Mouse (Mus musculus) neural tube, embryonic 15.5 days (tissue): ENCODE measurements around the gene Ranbp10. TPM values are rescaled to one million over a fixed set of nuclear protein-coding genes. Genes with fewer than 3 reads are reported as not detected.

Source experiments
- ATAC-seq: fragments of 200-750 bp; cut with Nextera tagmentation; 2 replicates; pipeline ENCODE4 v1.8.0; 2017; ENCODE audit warnings: mild to moderate bottlenecking, moderate TSS enrichment, moderate library complexity; ENCODE audit not compliant: low FRiP score
- H3K27ac ChIP-seq: fragments of 300-500 bp; sonication (generic); replicated peaks from 2 replicates; pipeline ENCODE4 v1.5.1; 2015; ENCODE audit warnings: mild to moderate bottlenecking, inconsistent platforms
- H3K27me3 ChIP-seq: fragments of 300-500 bp; sonication (generic); replicated peaks from 2 replicates; pipeline ENCODE4 v1.6.1; 2015; ENCODE audit warnings: inconsistent platforms
- H3K36me3 ChIP-seq: fragments of 300-500 bp; sonication (generic); 2 replicates; pipeline ENCODE4 v1.6.1; 2015; ENCODE audit warnings: inconsistent platforms
- H3K4me1 ChIP-seq: fragments of 300-500 bp; sonication (generic); 2 replicates; pipeline ENCODE4 v1.6.1; 2015; ENCODE audit warnings: inconsistent platforms
- H3K4me2 ChIP-seq: fragments of 300-500 bp; sonication (generic); 2 replicates; pipeline ENCODE4 v1.6.1; 2015; ENCODE audit warnings: inconsistent platforms, mild to moderate bottlenecking, moderate library complexity
- H3K4me3 ChIP-seq: fragments of 300-500 bp; sonication (generic); replicated peaks from 2 replicates; pipeline ENCODE4 v1.5.1; 2015; ENCODE audit warnings: mild to moderate bottlenecking, inconsistent platforms
- H3K9ac ChIP-seq: fragments of 300-500 bp; sonication (generic); replicated peaks from 2 replicates; pipeline ENCODE4 v1.6.1; 2015; ENCODE audit warnings: mild to moderate bottlenecking, inconsistent platforms
- H3K9me3 ChIP-seq: fragments of 300-500 bp; sonication (generic); replicated peaks from 2 replicates; pipeline ENCODE4 v1.6.1; 2016; ENCODE audit warnings: inconsistent platforms
- WGBS: fragments of 180-500 bp; shearing (Covaris S2); methylation state at CpG from one replicate; pipeline ENCODE4 v1.1.7; 2015; ENCODE audit warnings: mixed read lengths; 5-methylcytosine and 5-hydroxymethylcytosine counted together
- polyA plus RNA-seq: library from polyadenylated mRNA; unstranded; fragments of >200 nt; fragmentation: Nextera tagmentation; extraction: Ambion mirVana; gene quantifications from 2 replicates; pipeline ENCODE4 v1.2.1, GENCODE M21; 2015

Ranbp10 gene
- polyA plus RNA-seq, 1 experiment from 2014 or later, result 10.4 TPM

GRCm38 (mm10) chr8:105805346-105805745 lies 21.8 kb downstream of the Ranbp10 start:
- H3K9ac ChIP-seq, result no peak overlapping the region
- H3K27ac ChIP-seq, result peak overlapping the region; percentile 2; the same call in 1 of the 2 replicates
- H3K4me1 ChIP-seq, result peaks cover 17% of the 10 kb centered on the region
- no peaks in the 10 kb centered on the region for H3K27me3 ChIP-seq
- H3K9me3 ChIP-seq, result no peaks in the 10 kb centered on the region
- no peak overlapping the region for H3K4me3 ChIP-seq
- 54% methylated on average over 3 of the region's 3 CpGs for WGBS
- no peak overlapping the region for H3K4me2 ChIP-seq
- H3K36me3 ChIP-seq, result peaks cover 14% of the 10 kb centered on the region
- ATAC-seq, result no peak

GRCm38 (mm10) chr8:105804797-105805196 lies 22.4 kb downstream of the Ranbp10 start:
- Histone ChIP-seq H3K4me1 (peaks cover 17% of the 10 kb centered on the region), H3K4me2 (no peak overlapping the region), H3K27me3 (no peaks in the 10 kb centered on the region), H3K9ac (no peak overlapping the region), H3K27ac (no peak overlapping the region), H3K36me3 (peaks cover 14% of the 10 kb centered on the region), H3K9me3 (no peaks in the 10 kb centered on the region), H3K4me3 (no peak overlapping the region)
- ATAC-seq, result no peak
- WGBS, result 94% methylated on average over 7 of the region's 7 CpGs

GRCm38 (mm10) chr8:105801153-105801904 lies 25.8 kb downstream of the Ranbp10 start:
- no peaks in the 10 kb centered on the region for H3K9me3 ChIP-seq
- ATAC-seq, result no peak
- H3K9ac ChIP-seq, result no peak overlapping the region
- H3K27ac ChIP-seq, result no peak overlapping the region
- H3K4me3 ChIP-seq, result no peak overlapping the region
- WGBS, result 90% methylated on average over 6 of the region's 6 CpGs
- H3K4me2 ChIP-seq, result no peak overlapping the region
- H3K4me1 ChIP-seq, result peaks cover 15% of the 10 kb centered on the region
- H3K27me3 ChIP-seq, result no peaks in the 10 kb centered on the region
- peaks cover 12% of the 10 kb centered on the region for H3K36me3 ChIP-seq

GRCm38 (mm10) chr8:105799091-105799812 lies 27.9 kb downstream of the Ranbp10 start:
- H3K36me3 ChIP-seq, result 0 out of 2 replicates have a peak, but pooled peaks cover 2% of the 10 kb centered on the region
- H3K9me3 ChIP-seq, result no peaks in the 10 kb centered on the region
- ATAC-seq, result no peak; the same call in 1 of the 2 replicates
- H3K9ac ChIP-seq, result no peak overlapping the region
- 55% methylated on average over 8 of the region's 8 CpGs for WGBS
- no peaks in the 10 kb centered on the region for H3K27me3 ChIP-seq
- no peak overlapping the region for H3K4me2 ChIP-seq
- peaks cover 8% of the 10 kb centered on the region for H3K4me1 ChIP-seq
- H3K27ac ChIP-seq, result no peak overlapping the region
- H3K4me3 ChIP-seq, result no peak overlapping the region

GRCm38 (mm10) chr8:105798408-105798807 lies 28.7 kb downstream of the Ranbp10 start:
- Histone ChIP-seq H3K27me3 (no peaks in the 10 kb centered on the region), H3K9me3 (no peaks in the 10 kb centered on the region), H3K4me3 (no peak overlapping the region), H3K4me1 (peaks cover 8% of the 10 kb centered on the region), H3K36me3 (0 out of 2 replicates have a peak, but pooled peaks cover 2% of the 10 kb centered on the region), H3K27ac (no peak overlapping the region), H3K4me2 (no peak overlapping the region), H3K9ac (no peak overlapping the region)
- ATAC-seq, result no peak
- 94% methylated on average over 5 of the region's 5 CpGs for WGBS

- no peak overlapping the region for H3K9ac ChIP-seq
- ATAC-seq, result no peak
- H3K27me3 ChIP-seq, result no peaks in the 10 kb centered on the region
- no peaks in the 10 kb centered on the region for H3K36me3 ChIP-seq
- no peak overlapping the region for H3K4me2 ChIP-seq
- H3K4me1 ChIP-seq, result peaks cover 8% of the 10 kb centered on the region
- H3K4me3 ChIP-seq, result no peak overlapping the region
- H3K9me3 ChIP-seq, result no peaks in the 10 kb centered on the region
- WGBS, result 91% methylated on average over 1 of the region's 1 CpGs
- no peak overlapping the region for H3K27ac ChIP-seq
These were observed 31.4 kb downstream of the Ranbp10 start for GRCm38 (mm10) chr8:105795785-105796184.

GRCm38 (mm10) chr8:105794009-105794598 lies 33.0 kb downstream of the Ranbp10 start:
- no peak overlapping the region for H3K27ac ChIP-seq
- peaks cover 7% of the 10 kb centered on the region for H3K4me1 ChIP-seq
- 83% methylated on average over 3 of the region's 3 CpGs for WGBS
- no peak for ATAC-seq
- no peak overlapping the region for H3K4me3 ChIP-seq
- H3K27me3 ChIP-seq, result no peaks in the 10 kb centered on the region
- H3K4me2 ChIP-seq, result no peak overlapping the region
- no peaks in the 10 kb centered on the region for H3K9me3 ChIP-seq
- no peaks in the 10 kb centered on the region for H3K36me3 ChIP-seq
- no peak overlapping the region for H3K9ac ChIP-seq

GRCm38 (mm10) chr8:105793331-105793730 lies 33.8 kb downstream of the Ranbp10 start:
- WGBS, result 90% methylated on average over 1 of the region's 1 CpGs
- 0 out of 2 replicates have a peak, but pooled peaks cover 4% of the 10 kb centered on the region for H3K4me1 ChIP-seq
- H3K4me2 ChIP-seq, result no peak overlapping the region
- H3K4me3 ChIP-seq, result no peak overlapping the region
- ATAC-seq, result no peak
- H3K27me3 ChIP-seq, result no peaks in the 10 kb centered on the region
- H3K9me3 ChIP-seq, result no peaks in the 10 kb centered on the region
- no peaks in the 10 kb centered on the region for H3K36me3 ChIP-seq
- H3K9ac ChIP-seq, result no peak overlapping the region
- H3K27ac ChIP-seq, result no peak overlapping the region

- Histone ChIP-seq H3K36me3 (peaks cover 22% of the 10 kb centered on the region), H3K4me1 (0 out of 2 replicates have a peak, but pooled peaks cover 4% of the 10 kb centered on the region), H3K9ac (no peak overlapping the region), H3K4me3 (no peak overlapping the region), H3K27me3 (no peaks in the 10 kb centered on the region), H3K9me3 (no peaks in the 10 kb centered on the region), H3K4me2 (no peak overlapping the region), H3K27ac (no peak overlapping the region)
- ATAC-seq, result no peak
These were observed 37.5 kb downstream of the Ranbp10 start for GRCm38 (mm10) chr8:105789626-105790025.

- peaks cover 23% of the 10 kb centered on the region for H3K36me3 ChIP-seq
- H3K4me2 ChIP-seq, result no peak overlapping the region
- H3K27me3 ChIP-seq, result no peaks in the 10 kb centered on the region
- no peak overlapping the region for H3K9ac ChIP-seq
- H3K4me1 ChIP-seq, result 0 out of 2 replicates have a peak, but pooled peaks cover 4% of the 10 kb centered on the region
- no peak for ATAC-seq
- no peak overlapping the region for H3K4me3 ChIP-seq
- no peak overlapping the region for H3K27ac ChIP-seq
- 62% methylated on average over 4 of the region's 4 CpGs for WGBS
- H3K9me3 ChIP-seq, result no peaks in the 10 kb centered on the region
These were observed 38.2 kb downstream of the Ranbp10 start for GRCm38 (mm10) chr8:105788927-105789326.

- Histone ChIP-seq H3K9ac (no peak overlapping the region), H3K9me3 (no peaks in the 10 kb centered on the region), H3K36me3 (peaks cover 27% of the 10 kb centered on the region), H3K4me3 (no peak overlapping the region), H3K4me1 (0 out of 2 replicates have a peak, but pooled peaks cover 4% of the 10 kb centered on the region), H3K27ac (no peak overlapping the region), H3K27me3 (no peaks in the 10 kb centered on the region), H3K4me2 (no peak overlapping the region)
- WGBS, result 91% methylated on average over 2 of the region's 2 CpGs
- no peak for ATAC-seq
These were observed 38.9 kb downstream of the Ranbp10 start for GRCm38 (mm10) chr8:105788241-105788640.
